Mouse (Mus musculus): ENCODE data around the gene Nmt1.

The Nmt1 gene

GRCm38 (mm10) chr11:103005254-103005981, 22.6 kb upstream of the Nmt1 start:
- no peak for DNase-seq (ENCODE audit: low spot score)

- DNase-seq (ENCODE audit: low spot score): no peak
These were observed 21.5 kb upstream of the Nmt1 start for GRCm38 (mm10) chr11:103006286-103007000.

GRCm38 (mm10) chr11:103007001-103007340, 21.0 kb upstream of the Nmt1 start:
- DNase-seq (ENCODE audit: low spot score): no peak

GRCm38 (mm10) chr11:103008558-103008957, 19.4 kb upstream of the Nmt1 start:
- DNase-seq (ENCODE audit: low spot score): no peak

- DNase-seq (ENCODE audit: low spot score): no peak
These were observed 18.8 kb upstream of the Nmt1 start for GRCm38 (mm10) chr11:103009208-103009607.

GRCm38 (mm10) chr11:103010454-103011205, 17.4 kb upstream of the Nmt1 start:
- no peak for DNase-seq (ENCODE audit: low spot score)

GRCm38 (mm10) chr11:103011206-103011497, 16.8 kb upstream of the Nmt1 start:
- no peak for DNase-seq (ENCODE audit: low spot score)

GRCm38 (mm10) chr11:103015881-103016825, 11.8 kb upstream of the Nmt1 start:
- DNase-seq (ENCODE audit: low spot score): no peak

- peak; percentile 99 for DNase-seq (ENCODE audit: low spot score)
These were observed 11.1 kb upstream of the Nmt1 start for GRCm38 (mm10) chr11:103016930-103017329.

GRCm38 (mm10) chr11:103017661-103018060, 10.3 kb upstream of the Nmt1 start:
- DNase-seq (ENCODE audit: low spot score): no peak

GRCm38 (mm10) chr11:103018860-103019259, 9.1 kb upstream of the Nmt1 start:
- no peak for DNase-seq (ENCODE audit: low spot score)

- DNase-seq (ENCODE audit: low spot score): no peak
These were observed 8.7 kb upstream of the Nmt1 start for GRCm38 (mm10) chr11:103019325-103019724.

GRCm38 (mm10) chr11:103020713-103021335, 7.2 kb upstream of the Nmt1 start:
- DNase-seq (ENCODE audit: low spot score): no peak

- no peak for DNase-seq (ENCODE audit: low spot score)
These were observed 4.0 kb upstream of the Nmt1 start for GRCm38 (mm10) chr11:103023974-103024373.

GRCm38 (mm10) chr11:103026901-103027300, 1.1 kb upstream of the Nmt1 start:
- no peak for DNase-seq (ENCODE audit: low spot score)

- DNase-seq (ENCODE audit: low spot score): no peak
These were observed 317 bp upstream of the Nmt1 start for GRCm38 (mm10) chr11:103027570-103028175.

GRCm38 (mm10) chr11:103033030-103033429, 5.0 kb downstream of the Nmt1 start:
- DNase-seq (ENCODE audit: low spot score): no peak

- DNase-seq (ENCODE audit: low spot score): no peak
These were observed 7.0 kb downstream of the Nmt1 start for GRCm38 (mm10) chr11:103035007-103035406.

GRCm38 (mm10) chr11:103036881-103037465, 9.0 kb downstream of the Nmt1 start:
- DNase-seq (ENCODE audit: low spot score): no peak

- no peak for DNase-seq (ENCODE audit: low spot score)
These were observed 10.0 kb downstream of the Nmt1 start for GRCm38 (mm10) chr11:103038037-103038436.

- no peak for DNase-seq (ENCODE audit: low spot score)
These were observed 14.8 kb downstream of the Nmt1 start for GRCm38 (mm10) chr11:103042828-103043227.
